Mouse (Mus musculus) CH12F3 (cell line): Measurements from ENCODE around the gene Ebf1.

Source experiments
- in situ Hi-C: fragments of 300-500 bp; cut with MboI; formaldehyde crosslinking; loops from 2 replicates; pipeline ENCODE4 v1.14.3; 2020; ENCODE audit warnings: low sequenced_read_pairs

Gene Ebf1

GRCm38 (mm10) chr11:44932942-44933483 is 315.9 kb downstream of the Ebf1 start:
- in situ Hi-C loops, result no loop called here

- in situ Hi-C loops, result no loop called here
Measured at GRCm38 (mm10) chr11:44943781-44944180, 326.7 kb downstream of the Ebf1 start.

GRCm38 (mm10) chr11:44944401-44944800 is 327.3 kb downstream of the Ebf1 start:
- in situ Hi-C loops, result no loop called here

- in situ Hi-C loops, result no loop called here
Measured at GRCm38 (mm10) chr11:44946618-44947017, 329.5 kb downstream of the Ebf1 start.

GRCm38 (mm10) chr11:44948541-44948940 is 331.4 kb downstream of the Ebf1 start:
- in situ Hi-C loops, result no loop called here

GRCm38 (mm10) chr11:44949140-44949539 is 332.0 kb downstream of the Ebf1 start:
- in situ Hi-C loops, result no loop called here

GRCm38 (mm10) chr11:44950319-44950718 is 333.2 kb downstream of the Ebf1 start:
- in situ Hi-C loops, result no loop called here

- in situ Hi-C loops, result no loop called here
Measured at GRCm38 (mm10) chr11:44951506-44951905, 334.4 kb downstream of the Ebf1 start.

- in situ Hi-C loops, result no loop called here
Measured at GRCm38 (mm10) chr11:44953337-44953736, 336.2 kb downstream of the Ebf1 start.

GRCm38 (mm10) chr11:44953863-44954262 is 336.7 kb downstream of the Ebf1 start:
- in situ Hi-C loops, result no loop called here

- in situ Hi-C loops, result no loop called here
Measured at GRCm38 (mm10) chr11:44954362-44954761, 337.2 kb downstream of the Ebf1 start.

- in situ Hi-C loops, result no loop called here
Measured at GRCm38 (mm10) chr11:44962746-44963440, 345.8 kb downstream of the Ebf1 start.

GRCm38 (mm10) chr11:44969011-44969410 is 351.9 kb downstream of the Ebf1 start:
- in situ Hi-C loops, result no loop called here

GRCm38 (mm10) chr11:44974271-44974670 is 357.2 kb downstream of the Ebf1 start:
- in situ Hi-C loops, result no loop called here

GRCm38 (mm10) chr11:44975151-44975550 is 358.0 kb downstream of the Ebf1 start:
- in situ Hi-C loops, result no loop called here

GRCm38 (mm10) chr11:44976254-44976802 is 359.2 kb downstream of the Ebf1 start:
- in situ Hi-C loops, result no loop called here

- in situ Hi-C loops, result no loop called here
Measured at GRCm38 (mm10) chr11:44977921-44978397, 360.8 kb downstream of the Ebf1 start.

GRCm38 (mm10) chr11:44979391-44979790 is 362.3 kb downstream of the Ebf1 start:
- in situ Hi-C loops, result no loop called here

- in situ Hi-C loops, result no loop called here
Measured at GRCm38 (mm10) chr11:44982225-44982624, 365.1 kb downstream of the Ebf1 start.

- in situ Hi-C loops, result no loop called here
Measured at GRCm38 (mm10) chr11:44983961-44984360, 366.8 kb downstream of the Ebf1 start.

- in situ Hi-C loops, result no loop called here
Measured at GRCm38 (mm10) chr11:44984381-44984780, 367.3 kb downstream of the Ebf1 start.

- in situ Hi-C loops, result no loop called here
Measured at GRCm38 (mm10) chr11:44987796-44988195, 370.7 kb downstream of the Ebf1 start.
